Mouse (Mus musculus) c-Kit-negative CD71-positive TER-119-positive erythroid progenitor cells, embryonic 14.5 days (primary cell): ENCODE measurements around the gene 4930562C15Rik.

Source experiments
- DNase-seq: peaks from one replicate; pipeline ENCODE4 v3.0.0-alpha.2; 2013; ENCODE audit warnings: low read depth, low spot score

The 4930562C15Rik gene

DNA sequence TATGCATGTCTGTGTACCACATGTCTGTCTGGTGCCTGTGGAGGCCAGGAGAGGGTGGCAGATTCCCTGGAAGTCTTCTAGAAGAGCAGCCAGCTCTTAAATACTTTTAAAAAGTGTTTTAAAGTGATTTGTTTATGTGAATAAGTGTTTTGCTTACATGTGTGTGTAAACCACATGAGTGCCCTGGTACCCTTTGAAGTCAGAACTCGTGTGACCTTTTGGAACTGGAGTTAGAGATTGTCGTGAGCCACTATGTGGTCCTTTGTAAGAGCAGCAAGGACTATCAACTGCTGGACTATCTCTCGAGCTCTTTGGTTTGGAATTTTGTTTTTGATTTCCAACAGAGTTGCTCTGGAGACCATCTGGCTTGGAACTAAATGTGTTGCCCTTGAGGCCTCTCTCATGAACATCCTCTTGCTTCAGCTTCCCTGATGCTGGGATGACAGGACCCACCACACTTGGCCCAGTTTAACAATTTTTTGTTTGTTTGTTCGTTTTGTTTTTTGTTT is 55.0 kb downstream of the 4930562C15Rik start:
- DNase-seq = no peak

DNA sequence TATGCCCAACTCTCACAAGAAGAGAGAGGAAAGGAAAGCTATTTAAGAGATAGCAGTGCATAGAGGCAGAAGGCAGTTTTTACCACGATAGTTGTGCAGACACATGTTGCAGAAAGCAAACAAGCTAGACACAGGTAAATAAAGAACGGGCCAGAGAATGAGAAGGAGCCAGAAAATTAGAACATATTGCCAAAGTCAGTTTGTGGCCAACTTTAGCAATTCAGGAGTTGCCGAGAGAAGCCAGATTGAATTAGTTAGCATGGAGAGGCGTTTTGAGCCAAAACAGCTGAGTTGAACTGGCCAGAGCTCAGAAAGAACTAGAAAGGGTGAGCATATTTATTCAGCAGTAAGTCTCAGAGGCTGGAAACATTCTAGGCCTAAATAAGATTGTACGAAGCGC is 57.0 kb downstream of the 4930562C15Rik start:
- no peak for DNase-seq

GRCm38 (mm10) chr16:4894201-4894908 is 59.1 kb downstream of the 4930562C15Rik start:
- DNase-seq = no peak

- no peak for DNase-seq
Measured at GRCm38 (mm10) chr16:4896249-4897027, 61.2 kb downstream of the 4930562C15Rik start.

GRCm38 (mm10) chr16:4897146-4897730 is 62.0 kb downstream of the 4930562C15Rik start:
- DNase-seq = no peak

- no peak for DNase-seq
Measured at GRCm38 (mm10) chr16:4898881-4899280, 63.7 kb downstream of the 4930562C15Rik start.

DNA sequence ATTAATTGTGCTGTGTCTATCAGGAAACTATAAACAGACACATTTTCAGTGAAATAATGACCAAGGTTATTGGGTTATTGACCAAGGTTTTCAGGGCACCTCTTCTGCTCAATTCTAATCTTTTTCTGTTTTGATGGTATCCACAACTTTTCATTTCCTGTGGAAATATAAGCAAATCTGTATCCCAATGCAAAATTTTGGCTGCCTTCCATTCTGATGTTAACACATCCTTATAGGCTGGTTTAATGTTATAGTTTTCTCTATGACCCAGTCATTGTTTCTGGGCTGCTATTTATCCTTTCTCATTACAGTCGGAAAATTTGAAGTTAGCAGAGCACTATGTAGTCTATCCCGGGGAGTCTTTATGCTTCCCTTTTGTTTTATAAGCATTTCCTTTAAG is 64.5 kb downstream of the 4930562C15Rik start:
- DNase-seq = no peak

- no peak for DNase-seq
Measured at GRCm38 (mm10) chr16:4901167-4901566, 66.0 kb downstream of the 4930562C15Rik start.

- no peak for DNase-seq
Measured at GRCm38 (mm10) chr16:4902390-4902789, 67.2 kb downstream of the 4930562C15Rik start.

GRCm38 (mm10) chr16:4903491-4904102 is 68.4 kb downstream of the 4930562C15Rik start:
- DNase-seq = no peak

- no peak for DNase-seq
Measured at GRCm38 (mm10) chr16:4904878-4905277, 69.7 kb downstream of the 4930562C15Rik start.

DNA sequence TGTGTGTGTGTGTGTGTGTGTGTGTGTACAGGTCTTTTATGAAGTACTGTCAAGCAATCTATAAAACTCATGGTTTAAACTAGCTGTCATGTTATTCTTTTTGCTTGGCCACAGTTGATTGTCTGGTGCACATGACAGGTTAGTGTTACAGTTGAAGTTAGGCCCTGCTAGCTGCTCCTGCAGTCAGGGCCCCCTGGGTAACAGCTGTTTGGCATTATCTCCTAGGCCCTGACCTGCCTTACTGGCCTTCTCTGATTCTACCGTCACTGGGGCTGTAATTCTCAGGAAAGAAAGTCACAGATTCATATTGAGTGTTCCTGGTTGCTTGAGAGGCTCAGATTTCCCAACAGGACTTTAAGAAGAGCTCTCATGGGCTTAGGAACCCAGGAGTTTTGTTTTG is 70.4 kb downstream of the 4930562C15Rik start:
- no peak for DNase-seq

DNA sequence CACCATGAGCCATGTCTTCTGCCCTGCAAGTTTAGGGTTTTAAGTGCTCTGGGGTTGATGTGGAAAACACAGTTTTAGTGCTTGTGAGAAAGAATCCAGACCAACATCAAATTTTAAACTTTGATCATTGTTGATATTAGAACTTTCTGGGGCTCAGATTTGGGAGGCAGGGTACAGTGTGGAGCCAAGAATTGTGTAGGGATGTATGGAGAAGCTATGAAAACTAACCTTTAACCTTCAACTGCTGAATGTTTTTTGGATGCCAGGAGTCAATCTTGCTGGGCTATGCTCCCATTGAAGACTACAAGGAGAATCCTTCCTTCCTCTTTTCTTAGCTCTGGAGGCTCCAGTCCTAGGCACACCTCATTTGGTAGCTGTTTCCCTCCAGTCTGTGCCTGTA is 71.3 kb downstream of the 4930562C15Rik start:
- no peak for DNase-seq

DNA sequence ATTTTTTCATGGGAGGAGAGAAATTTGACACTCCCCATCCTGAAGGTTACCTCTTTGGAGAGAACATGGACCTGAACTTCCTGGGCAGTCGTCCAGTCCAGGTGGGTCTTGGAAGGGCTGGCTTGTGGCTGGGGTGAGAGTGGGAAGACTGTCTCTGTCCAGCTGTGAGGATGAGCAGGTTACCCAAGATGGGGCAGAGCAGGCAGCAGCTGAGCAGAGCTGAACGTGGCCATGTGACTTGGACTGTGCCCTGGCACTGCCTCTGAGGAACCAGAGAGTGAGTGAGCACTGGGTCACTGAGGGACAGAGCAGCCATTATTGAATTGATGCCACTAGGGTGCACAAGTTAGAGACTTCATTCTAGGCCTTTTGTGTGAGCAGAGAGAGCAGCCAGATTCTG is 72.2 kb downstream of the 4930562C15Rik start:
- no peak for DNase-seq

- DNase-seq = no peak
Measured at GRCm38 (mm10) chr16:4907972-4908371, 72.8 kb downstream of the 4930562C15Rik start.

DNA sequence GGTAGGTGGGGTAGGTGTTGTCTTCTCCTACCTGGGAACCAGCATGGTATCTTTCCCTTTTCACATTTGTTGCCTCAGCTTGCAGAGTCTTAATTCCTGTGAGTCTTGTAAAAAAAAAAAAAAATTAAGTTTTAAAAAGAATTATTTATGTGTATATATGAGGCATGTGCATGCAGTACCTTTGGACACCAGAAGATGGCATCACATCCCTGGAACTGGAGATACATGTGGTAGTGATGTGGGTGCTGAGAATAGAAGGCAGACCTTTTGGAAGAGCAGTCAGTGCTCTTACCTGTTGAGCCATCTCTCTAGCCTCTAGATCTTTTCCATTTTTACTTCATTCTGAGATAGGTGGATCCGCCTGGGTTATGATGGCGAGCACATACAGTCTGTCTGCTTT is 74.5 kb downstream of the 4930562C15Rik start:
- no peak for DNase-seq

GRCm38 (mm10) chr16:4910758-4911157 is 75.5 kb downstream of the 4930562C15Rik start:
- no peak for DNase-seq

DNA sequence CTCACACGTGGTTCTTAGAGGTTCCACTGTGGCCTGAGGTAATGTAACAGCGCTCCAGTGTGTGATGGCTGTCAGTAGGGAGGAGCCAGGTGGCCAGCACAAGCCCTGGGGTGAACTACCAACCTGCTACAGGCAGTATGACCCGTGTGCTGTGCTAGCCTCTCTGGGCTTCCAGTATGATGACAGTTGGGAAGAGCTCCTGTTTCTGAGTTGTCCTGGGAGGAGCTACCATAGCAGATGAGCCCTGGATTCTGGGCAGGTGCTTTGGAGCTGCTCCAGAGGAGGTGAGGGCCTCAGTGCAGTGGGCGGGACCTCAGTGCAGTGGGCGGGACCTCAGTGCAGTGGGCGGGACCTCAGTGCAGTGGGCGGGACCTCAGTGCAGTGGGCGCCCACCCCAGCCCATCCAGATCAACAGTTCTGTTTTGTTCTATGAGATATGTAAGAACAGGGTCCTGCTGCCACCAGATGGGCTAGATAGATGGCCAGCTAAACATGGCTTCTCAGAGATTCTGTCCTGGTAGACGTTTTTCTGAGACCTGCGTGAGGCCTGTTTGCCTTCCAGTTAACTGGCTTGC is 76.9 kb downstream of the 4930562C15Rik start:
- DNase-seq = no peak

- DNase-seq = no peak
Measured at GRCm38 (mm10) chr16:4912907-4913782, 77.9 kb downstream of the 4930562C15Rik start.
